ENCODE assay signal across 7 mouse cellular contexts in genomic region chr19:9899072-9899779, GRCm38 (mm10). TPM values are rescaled to one million over a fixed set of nuclear protein-coding genes. Genes with fewer than 3 reads are reported as not detected.
DNase-seq lines count a peak whose midpoint lies in the region; ATAC-seq lines count a peak whose summit lies in the region.

Gene Incenp (minus strand): TSS chr19:9899551.

- peak within 1 kb of the TSS; percentile 79 for H3K4me2 ChIP-seq in embryonic facial prominence, embryonic 11.5 days (ENCODE audit: low read depth, low read length)
- H3K4me2 ChIP-seq in midbrain, embryonic 13.5 days (replicated peaks), result peak within 1 kb of the TSS; percentile 93

- peak; percentile 95 for DNase-seq in adrenal gland, postnatal 14 days
- peak; percentile 98 for DNase-seq in embryonic facial prominence, embryonic 11.5 days (ENCODE audit: low spot score)
- peak; percentile 98 for DNase-seq in kidney, adult 11 months
- DNase-seq in limb, embryonic 10.5 days (ENCODE audit: low spot score), result peak; percentile 90
- peak; percentile 90 for DNase-seq in spleen, adult 12 weeks (ENCODE audit: low spot score)

- H3K9me3 ChIP-seq in embryonic facial prominence, embryonic 11.5 days (replicated peaks; ENCODE audit: control insufficient read depth, low read length), result no peaks in the 10 kb centered on the region
- no peaks in the 10 kb centered on the region for H3K9me3 ChIP-seq in limb, embryonic 10.5 days (replicated peaks)
- H3K9me3 ChIP-seq in midbrain, embryonic 13.5 days, result no peaks in the 10 kb centered on the region

- peak within 1 kb of the TSS; percentile 68 for H3K4me3 ChIP-seq in embryonic facial prominence, embryonic 11.5 days (ENCODE audit: low read depth, low read length)
- H3K4me3 ChIP-seq in limb, embryonic 10.5 days, result peak within 1 kb of the TSS; percentile 79
- H3K4me3 ChIP-seq in midbrain, embryonic 13.5 days (replicated peaks), result peak within 1 kb of the TSS; percentile 77

- ATAC-seq in embryonic facial prominence, embryonic 11.5 days (replicated peaks; ENCODE audit: insufficient number of reproducible peaks, low FRiP score, low TSS enrichment, low read depth), result peak; percentile 96
- ATAC-seq in granulocyte monocyte progenitor cell, adult 5-6 weeks (replicated peaks; ENCODE audit: poor library complexity, severe bottlenecking), result peak; percentile 94
- ATAC-seq in midbrain, embryonic 13.5 days, result peak; percentile 99

- no peaks in the 10 kb centered on the region; the same call in 1 of the 2 replicates for H3K36me3 ChIP-seq in embryonic facial prominence, embryonic 11.5 days (replicated peaks; ENCODE audit: control insufficient read depth, insufficient read depth, low read depth, low read length)
- peaks cover 31% of the 10 kb centered on the region for H3K36me3 ChIP-seq in limb, embryonic 10.5 days
- peaks cover 11% of the 10 kb centered on the region for H3K36me3 ChIP-seq in midbrain, embryonic 13.5 days

- peak within 1 kb of the TSS; percentile 80 for H3K27ac ChIP-seq in embryonic facial prominence, embryonic 11.5 days (replicated peaks; ENCODE audit: low read depth, low read length)
- peak within 1 kb of the TSS; percentile 92 for H3K27ac ChIP-seq in limb, embryonic 10.5 days
- peak within 1 kb of the TSS; percentile 89 for H3K27ac ChIP-seq in midbrain, embryonic 13.5 days

- WGBS in embryonic facial prominence, embryonic 11.5 days, result under 1% methylated on average over 58 of the region's 58 CpGs
- under 1% methylated on average over 58 of the region's 58 CpGs for WGBS in limb, embryonic 10.5 days
- under 1% methylated on average over 58 of the region's 58 CpGs for WGBS in midbrain, embryonic 13.5 days

- H3K9ac ChIP-seq in embryonic facial prominence, embryonic 11.5 days (replicated peaks; ENCODE audit: low read length), result peak within 1 kb of the TSS; percentile 75
- peak within 1 kb of the TSS; percentile 80 for H3K9ac ChIP-seq in midbrain, embryonic 13.5 days (replicated peaks)

- no peaks in the 10 kb centered on the region for H3K27me3 ChIP-seq in embryonic facial prominence, embryonic 11.5 days (ENCODE audit: control insufficient read depth, insufficient read depth, low read length)
- H3K27me3 ChIP-seq in limb, embryonic 10.5 days (ENCODE audit: low read depth, poor library complexity, severe bottlenecking), result no peaks in the 10 kb centered on the region
- no peaks in the 10 kb centered on the region for H3K27me3 ChIP-seq in midbrain, embryonic 13.5 days

- no peaks in the 10 kb centered on the region for H3K4me1 ChIP-seq in embryonic facial prominence, embryonic 11.5 days (ENCODE audit: control insufficient read depth, insufficient read depth, low read length)
- peaks cover 25% of the 10 kb centered on the region for H3K4me1 ChIP-seq in limb, embryonic 10.5 days
- peaks cover 32% of the 10 kb centered on the region for H3K4me1 ChIP-seq in midbrain, embryonic 13.5 days (replicated peaks)

RNA-seq across cellular contexts. Expression of gene Incenp, which starts in this region (rescaled TPM):
- 25.3 and 29.3 TPM in 2 replicates for total RNA-seq in adrenal gland, postnatal 14 days (2021)
- polyA plus RNA-seq in embryonic facial prominence, embryonic 11.5 days (2014; fragmentation: Nextera tagmentation; extraction: Ambion mirVana), result 92.2 and 101 TPM in 2 replicates
- 143 and 171 TPM in 2 replicates for total RNA-seq in granulocyte monocyte progenitor cell, adult 5-6 weeks (2014; fragmentation: Nextera tagmentation)
- total RNA-seq in granulocyte monocyte progenitor cell, adult 5-6 weeks (2017), result 99.8 and 115 TPM in 2 replicates
- 167 and 183 TPM in 2 replicates for polyA plus RNA-seq in limb, embryonic 10.5 days (2016; fragmentation: Nextera tagmentation; extraction: Ambion mirVana)
- polyA plus RNA-seq in midbrain, embryonic 13.5 days (2015; fragmentation: Nextera tagmentation; extraction: Ambion mirVana), result 46.6 and 47.1 TPM in 2 replicates

Comparison
In these comparisons a context has a peak if more than half of its experiments do, and no peak if none do; other contexts are left out.
1. Peak in every context shown above with its lines: DNase-seq, ATAC-seq, H3K4me3 ChIP-seq and H3K27ac ChIP-seq.